Mouse (Mus musculus) bone marrow, adult 2 months (tissue): ENCODE results near the gene Tmem198. TPM values are rescaled to one million over a fixed set of nuclear protein-coding genes. Genes with fewer than 3 reads are reported as not detected.

Source experiments
- H3K27ac ChIP-seq: fragments of 200-500 bp; 2 replicates; pipeline ENCODE4 v1.5.1; 2012; ENCODE audit warnings: low read depth, mild to moderate bottlenecking, control low read depth, inconsistent platforms, low read length; ENCODE audit not compliant: control insufficient read depth, poor library complexity, insufficient read depth
- H3K4me1 ChIP-seq: fragments of 200-500 bp; 2 replicates; pipeline ENCODE4 v1.6.1; 2011; ENCODE audit warnings: low read length; ENCODE audit not compliant: control insufficient read depth, insufficient read depth
- H3K4me3 ChIP-seq: fragments of 200-500 bp; replicated peaks from 2 replicates; pipeline ENCODE3; 2011; ENCODE audit warnings: mild to moderate bottlenecking, low read depth, low read length, control low read depth; ENCODE audit not compliant: control insufficient read depth
- CTCF ChIP-seq: fragments of 200-500 bp; IDR thresholded peaks from 2 replicates; pipeline ENCODE4 v1.5.1; 2011; ENCODE audit warnings: low read length, control low read depth; ENCODE audit not compliant: control insufficient read depth, insufficient read depth
- POLR2A ChIP-seq: fragments of 200-500 bp; IDR thresholded peaks from 2 replicates; pipeline ENCODE4 v1.6.1; 2011; ENCODE audit warnings: low read depth, mild to moderate bottlenecking, control low read depth, low read length, borderline replicate concordance; ENCODE audit not compliant: control insufficient read depth
- WGBS: fragments of 180-500 bp; shearing (Covaris S2); methylation state at CpG from one replicate; pipeline ENCODE4 v1.1.7; 2018; 5-methylcytosine and 5-hydroxymethylcytosine counted together
- polyA plus RNA-seq: library from polyadenylated mRNA; stranded (reverse); fragments of >200 nt; gene quantifications from 2 replicates; pipeline ENCODE4 v1.2.4, GENCODE M21; 2011; ENCODE audit warnings: low replicate concordance; ENCODE audit not compliant: missing spikeins, insufficient read depth, insufficient read length

The Tmem198 gene
- polyA plus RNA-seq, 1 experiment: not detected

DNA sequence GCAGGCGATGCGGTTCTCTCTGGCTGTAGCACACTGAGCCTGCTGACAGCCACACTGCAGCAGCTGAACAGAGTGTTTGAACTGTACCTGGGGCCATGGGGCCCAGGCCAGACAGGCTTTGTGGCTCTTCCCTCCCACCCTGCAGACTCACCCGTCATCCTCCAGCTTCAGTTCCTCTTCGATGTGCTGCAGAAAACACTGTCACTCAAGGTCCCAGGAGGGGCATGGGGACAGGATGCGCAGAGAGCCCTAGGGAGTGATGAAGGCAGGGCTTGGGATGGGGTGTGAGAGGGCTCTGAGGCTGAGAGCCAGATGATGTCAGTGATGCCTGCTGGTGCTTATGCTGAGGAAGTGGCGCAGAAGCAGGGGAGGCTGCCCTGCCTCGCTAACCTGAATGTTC lies 45.3 kb downstream of the Tmem198 start:
- Histone ChIP-seq H3K27ac (no peak overlapping the region), H3K4me3 (no peak overlapping the region), H3K4me1 (0 out of 2 replicates have a peak, but pooled peaks cover 1% of the 10 kb centered on the region)
- 54% methylated on average over 7 of the region's 7 CpGs for WGBS
- no peak for TF ChIP-seq CTCF
- no peak for TF ChIP-seq POLR2A

DNA sequence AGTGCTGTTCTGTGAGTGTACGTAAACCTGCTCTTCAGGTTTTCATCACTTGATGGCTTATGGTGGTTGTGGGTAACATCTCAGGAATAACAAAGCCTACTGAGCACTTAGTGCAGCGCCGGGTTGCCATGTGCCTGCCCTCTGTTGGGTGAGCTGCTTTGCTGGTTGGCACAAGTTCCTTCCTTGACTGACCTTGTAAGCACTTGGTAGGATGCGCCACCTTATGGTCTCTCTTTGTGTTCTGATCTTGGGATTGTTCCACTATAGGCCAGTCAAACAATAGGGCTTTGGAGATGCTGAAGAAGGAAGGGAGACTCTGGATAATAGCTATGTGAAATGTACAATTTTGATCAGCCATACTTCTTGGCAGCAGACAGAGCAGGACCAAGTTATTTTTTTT lies 51.2 kb downstream of the Tmem198 start:
- 81% methylated on average over 4 of the region's 4 CpGs for WGBS
- H3K4me3 ChIP-seq: no peak overlapping the region
- no peak for TF ChIP-seq CTCF
- TF ChIP-seq POLR2A: no peak
- no peak overlapping the region for H3K27ac ChIP-seq
- no peaks in the 10 kb centered on the region for H3K4me1 ChIP-seq

DNA sequence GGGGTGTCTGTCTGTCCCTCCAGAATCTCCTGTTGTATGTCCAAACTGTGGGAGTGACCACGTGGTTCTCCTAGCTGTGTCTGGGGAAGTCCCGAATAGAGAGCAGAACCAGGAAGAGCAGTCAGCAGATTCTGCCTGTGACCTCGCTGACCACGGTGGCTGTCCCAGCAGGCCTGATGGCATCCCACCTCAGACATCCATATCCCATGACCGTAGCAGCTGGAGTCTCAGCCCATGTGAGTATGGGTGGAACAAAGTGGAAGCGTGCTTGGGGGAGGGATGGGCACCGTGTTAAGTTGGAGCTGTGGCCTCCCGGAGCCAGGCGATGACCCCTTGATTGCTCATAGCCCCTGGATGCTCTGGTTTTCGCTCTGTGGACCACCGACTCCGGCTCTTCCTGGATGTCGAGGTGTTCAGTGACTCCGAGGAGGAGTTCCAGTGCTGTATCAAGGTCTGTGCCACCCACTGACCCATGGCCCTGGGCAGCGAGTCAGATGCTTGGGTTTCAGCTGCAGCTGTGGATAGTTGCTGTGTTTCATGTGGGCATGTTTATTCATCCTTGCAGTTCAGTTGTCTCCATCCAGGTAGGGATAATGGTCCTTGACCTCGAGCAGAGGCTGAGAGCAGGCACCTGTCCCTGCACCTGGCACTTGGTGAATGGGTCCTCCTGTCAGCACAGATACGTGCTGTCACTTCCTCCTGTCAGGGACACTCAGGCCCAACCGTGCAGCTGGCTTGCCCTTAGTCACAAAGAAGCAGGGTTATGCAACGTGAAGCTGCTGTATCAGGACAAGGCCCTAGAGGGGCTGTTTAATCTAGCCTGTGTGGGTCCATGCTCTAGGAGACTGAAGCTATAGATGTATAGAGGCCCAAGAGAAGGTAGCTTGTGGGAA lies 53.2 kb downstream of the Tmem198 start:
- H3K4me1 ChIP-seq: no peaks in the 10 kb centered on the region
- TF ChIP-seq CTCF: no peak
- TF ChIP-seq POLR2A: no peak
- H3K27ac ChIP-seq: no peak overlapping the region
- no peak overlapping the region for H3K4me3 ChIP-seq
- 77% methylated on average over 19 of the region's 19 CpGs for WGBS

DNA sequence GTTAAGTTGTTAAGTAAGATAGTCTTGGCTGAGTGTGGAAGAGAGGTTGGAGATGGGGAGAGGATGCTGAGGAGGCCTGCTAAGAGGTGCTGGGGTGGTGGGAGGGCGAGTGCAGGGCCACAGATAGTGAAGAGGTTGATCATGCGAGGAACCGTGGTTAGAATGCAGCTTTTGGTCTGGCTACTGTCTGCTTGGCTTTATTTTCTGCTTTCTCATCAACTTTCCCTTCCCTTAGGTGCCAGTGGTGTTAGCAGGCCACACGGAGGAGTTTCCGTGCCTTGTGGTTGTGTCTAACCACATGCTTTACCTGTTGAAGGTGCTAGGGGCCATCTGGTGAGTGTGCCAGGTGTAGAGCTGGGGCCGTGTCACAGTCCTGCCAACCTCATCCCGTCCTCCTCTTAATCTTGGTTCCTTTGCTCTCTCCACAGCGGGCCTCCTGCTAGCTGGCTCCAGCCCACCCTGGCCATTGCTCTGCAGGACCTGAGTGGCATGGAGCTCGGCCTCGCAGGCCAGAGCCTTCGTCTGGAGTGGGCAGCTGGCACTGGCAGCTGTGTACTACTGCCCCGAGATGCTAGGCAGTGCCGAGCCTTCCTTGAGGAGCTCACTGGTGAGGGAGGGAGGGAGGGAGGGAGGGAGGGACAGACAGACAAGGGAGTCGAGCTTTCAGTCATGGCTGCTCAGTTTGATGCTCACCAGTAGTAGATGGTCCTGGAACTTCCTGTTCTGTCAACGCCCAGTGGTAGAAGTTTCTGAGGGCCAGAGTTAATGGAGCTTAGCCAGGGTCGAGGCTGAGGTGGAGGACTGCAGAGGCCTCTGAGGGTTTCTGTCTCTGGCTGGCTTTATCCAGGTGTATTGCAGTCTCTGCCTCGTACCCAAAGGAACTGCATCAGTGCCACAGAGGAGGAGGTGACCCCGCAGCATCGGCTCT lies 54.3 kb downstream of the Tmem198 start:
- Histone ChIP-seq H3K27ac (no peak overlapping the region), H3K4me3 (no peak overlapping the region), H3K4me1 (no peaks in the 10 kb centered on the region)
- TF ChIP-seq POLR2A (no peak), CTCF (no peak)
- WGBS: 81% methylated on average over 19 of the region's 19 CpGs

Other genes with a start within 250 kb of the Tmem198 start
- gene A630095N17Rik, start 247.4 kb upstream of the Tmem198 start, polyA plus RNA-seq: not detected in 2 replicates
- 85.8 and 119 TPM in 2 replicates for gene Dnajb2, start 243.1 kb upstream of the Tmem198 start, polyA plus RNA-seq
- gene Ptprn, start 215.0 kb upstream of the Tmem198 start, polyA plus RNA-seq: 1.4 and 4.2 TPM in 2 replicates
- gene Resp18, start 201.1 kb upstream of the Tmem198 start, polyA plus RNA-seq: not detected in 2 replicates
- gene Dnpep, start 161.5 kb upstream of the Tmem198 start, polyA plus RNA-seq: 9.2 and 21.3 TPM in 2 replicates
- 2.1 and 8.8 TPM in 2 replicates for gene Des, start 119.2 kb upstream of the Tmem198 start, polyA plus RNA-seq
- 18.1 TPM in 2 replicates for gene Speg, start 104.2 kb upstream of the Tmem198 start, polyA plus RNA-seq
- gene Gmppa, start 43.6 kb upstream of the Tmem198 start, polyA plus RNA-seq: 21.8 and 53.9 TPM in 2 replicates
- not detected in 2 replicates for gene Asic4, start 29.1 kb upstream of the Tmem198 start, polyA plus RNA-seq
- gene Chpf, start 225 bp upstream of the Tmem198 start, polyA plus RNA-seq: 2.1 and 4.7 TPM in 2 replicates
- gene Obsl1, start 26.9 kb downstream of the Tmem198 start, polyA plus RNA-seq: 4.3 and 6.2 TPM in 2 replicates
- not detected in 2 replicates for gene Inha, start 27.5 kb downstream of the Tmem198 start, polyA plus RNA-seq
- 22.7 and 27.1 TPM in 2 replicates for gene Stk11ip, start 42.0 kb downstream of the Tmem198 start, polyA plus RNA-seq
- gene Slc4a3, start 66.7 kb downstream of the Tmem198 start, polyA plus RNA-seq: 0.59 and 8.0 TPM in 2 replicates